Mouse (Mus musculus) T-helper 2 cell (primary cell): Measurements from ENCODE around the gene Cdc42se2.

Source experiments
- in situ Hi-C: fragments of 300-600 bp; cut with MboI, MseI; formaldehyde crosslinking; loops from one replicate; pipeline ENCODE4 v1.15.1; 2025; ENCODE audit warnings: high pct_unique_total_duplicates

The Cdc42se2 gene

DNA sequence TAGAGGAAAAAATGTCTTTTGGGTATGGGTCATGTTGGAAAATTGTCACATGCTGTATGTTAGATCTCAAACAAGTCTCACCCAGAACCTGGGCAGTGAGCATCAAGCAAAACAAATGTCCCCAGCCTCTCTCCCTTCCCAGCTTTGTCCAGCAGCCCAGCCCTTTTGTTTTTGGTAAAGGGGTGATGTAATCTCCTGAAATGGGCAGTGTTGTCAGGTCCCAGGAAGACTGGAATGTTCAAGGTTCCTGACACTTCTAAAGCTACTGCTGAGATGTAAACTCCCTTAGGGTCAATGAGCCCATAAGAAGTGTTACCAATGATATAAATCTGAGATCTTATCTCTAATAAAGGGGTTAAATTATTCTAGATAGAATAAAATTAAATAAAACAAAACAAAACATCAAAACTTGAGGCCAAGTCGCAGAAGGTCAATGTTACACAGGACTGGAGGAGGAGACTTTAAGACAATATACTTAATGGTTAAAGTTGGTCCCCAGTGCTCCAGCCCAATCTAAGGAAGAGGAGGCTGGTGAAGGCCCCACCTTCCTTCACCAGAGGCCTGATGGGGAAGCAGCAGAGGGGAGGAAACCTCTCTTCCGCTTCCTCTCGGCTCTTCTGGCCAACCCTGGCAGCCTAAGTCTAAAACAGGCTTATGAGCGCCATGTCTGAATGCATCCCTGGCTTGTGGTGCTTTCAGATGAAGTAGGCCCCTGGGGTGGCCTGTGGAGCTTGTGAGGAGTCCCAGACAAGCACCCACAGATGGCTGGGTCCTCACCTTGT is 76.8 kb downstream of the Cdc42se2 start:
- in situ Hi-C loops: no loop called here

DNA sequence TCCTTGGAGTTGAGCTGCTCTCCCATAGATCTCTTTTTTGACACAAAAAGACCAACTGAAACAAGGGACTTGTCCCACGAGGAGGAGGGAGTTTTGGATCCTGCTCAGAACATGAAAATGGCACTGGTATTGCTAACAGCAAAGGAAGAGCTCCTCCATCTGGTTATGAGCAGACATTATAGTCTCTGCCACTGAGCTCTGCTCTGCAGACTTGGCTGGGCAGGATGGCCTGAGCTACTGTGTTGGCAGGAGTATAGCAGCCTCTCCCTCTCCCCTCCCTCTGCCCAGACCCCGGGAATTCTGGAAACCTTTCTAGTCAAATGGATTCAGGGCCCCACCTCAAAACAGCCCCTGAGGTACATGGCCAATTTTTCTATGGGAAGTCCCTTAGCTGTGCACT is 77.8 kb downstream of the Cdc42se2 start:
- in situ Hi-C loops: loop anchor here (5.0 kb wide), 1 partner anchor 153 kb away; the partner anchor contains the start of gene Lyrm7

DNA sequence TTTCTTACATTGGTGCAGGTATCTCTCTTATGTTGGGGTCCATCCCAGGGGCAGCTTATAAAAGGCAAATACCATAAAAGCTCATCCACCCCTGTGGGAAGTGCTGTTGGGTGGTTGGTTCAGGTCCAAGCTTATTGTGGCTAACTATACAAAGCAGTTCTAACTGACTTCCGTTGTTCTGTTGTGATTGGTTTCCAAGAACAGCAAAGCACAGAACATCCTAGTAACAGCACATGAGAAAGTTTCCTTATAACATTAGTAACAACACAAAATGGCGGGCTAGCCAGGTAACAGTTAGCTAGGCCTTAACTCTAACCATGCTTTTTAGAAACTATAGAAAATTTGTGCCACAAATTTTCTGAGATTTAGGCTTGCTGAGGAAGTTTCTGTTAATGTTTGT is 79.3 kb downstream of the Cdc42se2 start:
- in situ Hi-C loops: loop anchor here (5.0 kb wide), 1 partner anchor 154 kb away; the partner anchor contains the start of gene Lyrm7

DNA sequence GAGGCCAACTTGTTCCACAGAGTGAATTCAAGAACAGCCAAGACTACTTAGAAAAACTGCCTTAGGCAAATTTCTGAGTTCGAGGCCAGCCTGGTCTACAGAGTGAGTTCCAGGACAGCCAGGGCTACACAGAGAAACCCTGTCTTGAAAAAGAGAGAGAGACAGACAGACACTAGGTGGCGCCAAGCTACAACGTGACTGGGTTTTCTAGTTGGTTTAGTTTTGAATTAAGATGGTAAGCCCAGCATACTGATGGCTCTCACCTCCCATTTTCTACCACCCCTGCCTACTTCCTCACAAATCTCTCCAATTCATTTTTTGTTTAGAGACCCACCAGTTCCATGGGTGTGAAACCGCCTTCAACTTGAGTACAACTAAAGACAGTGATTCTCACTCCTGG is 84.2 kb downstream of the Cdc42se2 start:
- in situ Hi-C loops: no loop called here

DNA sequence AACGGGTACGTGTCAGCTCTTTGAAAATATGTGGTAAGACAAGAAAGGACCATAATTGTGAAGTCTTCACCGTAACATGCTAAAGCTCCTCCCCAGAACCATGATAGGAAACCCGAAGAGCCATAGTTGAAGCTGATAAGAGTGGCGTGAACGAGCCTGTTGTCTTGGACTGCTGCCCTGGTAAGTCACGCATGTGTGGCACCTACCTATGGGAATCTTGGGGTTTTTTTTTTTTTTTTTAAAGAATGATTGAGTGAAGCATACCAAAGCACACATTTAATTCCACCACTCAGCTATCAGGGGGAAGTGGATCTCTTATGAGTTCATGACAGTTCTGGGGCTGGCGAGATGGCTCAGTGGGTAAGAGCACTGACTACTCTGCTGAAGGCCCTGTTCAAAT is 85.6 kb downstream of the Cdc42se2 start:
- in situ Hi-C loops: no loop called here

DNA sequence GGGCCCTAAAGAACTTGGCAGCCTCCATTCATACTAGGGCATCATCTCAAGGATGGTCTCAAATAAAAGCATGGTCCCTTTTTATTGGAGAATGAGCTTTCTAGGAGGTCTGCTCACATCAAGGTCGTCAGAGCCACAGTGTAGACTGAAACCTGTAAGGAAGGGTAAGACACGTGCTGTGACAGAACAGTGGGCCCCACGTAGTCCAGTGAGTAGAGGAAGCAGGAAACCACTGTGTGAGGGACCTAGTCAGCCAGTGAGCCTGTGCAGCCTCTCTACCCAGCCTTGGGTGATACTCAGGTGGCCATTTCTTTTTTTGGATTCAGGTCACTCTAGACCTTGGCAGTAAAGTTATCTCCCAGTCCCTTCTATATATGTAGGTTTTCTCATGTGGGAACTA is 87.5 kb downstream of the Cdc42se2 start:
- in situ Hi-C loops: no loop called here

DNA sequence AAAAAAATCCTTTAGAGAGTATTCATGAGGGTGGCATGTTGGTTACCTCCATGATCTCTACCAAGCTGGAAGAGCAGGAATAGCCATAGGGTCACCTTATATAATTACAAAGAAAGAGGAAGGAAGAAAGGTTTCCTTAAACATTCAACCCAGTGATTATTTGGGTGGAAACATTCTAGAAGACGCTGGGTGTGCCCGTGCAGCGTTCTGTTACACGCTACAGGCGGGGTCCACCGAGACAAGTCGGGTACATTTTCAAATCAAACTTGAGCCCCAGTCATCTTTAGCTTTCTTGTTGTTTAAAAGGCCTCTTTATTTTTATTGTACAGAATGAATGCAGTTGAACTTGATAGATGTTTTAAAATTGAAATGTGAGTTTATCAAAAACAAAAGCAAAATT is 88.8 kb downstream of the Cdc42se2 start:
- in situ Hi-C loops: no loop called here

DNA sequence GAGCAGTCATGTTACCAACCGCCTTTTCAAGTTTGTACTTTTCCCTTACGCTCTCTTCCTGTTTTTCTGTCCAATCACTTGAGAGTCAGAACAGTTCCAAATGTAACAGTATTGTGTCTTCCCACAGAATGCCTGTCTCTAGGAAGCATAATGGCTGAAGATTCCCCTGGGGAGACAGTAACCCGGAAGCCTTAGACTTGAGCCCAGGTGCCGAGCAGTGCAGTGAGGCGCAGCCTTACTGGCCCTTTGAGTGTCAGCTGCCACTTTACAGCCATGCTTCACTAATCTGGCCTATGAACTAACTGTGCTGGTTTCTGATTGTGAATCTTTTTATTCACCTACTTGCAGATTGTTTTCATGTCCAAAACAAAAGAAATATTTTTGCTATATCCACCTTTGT is 89.9 kb downstream of the Cdc42se2 start:
- in situ Hi-C loops: no loop called here

DNA sequence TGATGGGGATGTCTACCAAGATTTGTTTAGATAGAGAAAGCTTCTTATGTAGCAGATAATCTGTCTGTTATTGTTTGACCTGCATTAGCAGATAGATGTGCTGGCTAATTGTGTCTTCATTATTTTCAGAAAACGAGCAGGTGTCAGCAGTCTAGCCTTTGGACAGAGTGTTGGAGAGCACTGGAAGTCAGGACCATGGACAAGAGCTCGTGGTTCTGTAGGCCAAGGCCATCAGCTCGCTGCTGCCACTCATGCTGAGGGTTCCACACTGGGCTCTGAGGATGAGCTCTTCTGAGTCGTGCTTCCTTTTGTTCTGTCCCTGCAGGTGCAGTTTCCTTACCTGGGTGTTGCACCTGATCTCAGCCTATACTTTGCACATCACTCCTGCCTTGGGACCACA is 91.5 kb downstream of the Cdc42se2 start:
- in situ Hi-C loops: no loop called here

DNA sequence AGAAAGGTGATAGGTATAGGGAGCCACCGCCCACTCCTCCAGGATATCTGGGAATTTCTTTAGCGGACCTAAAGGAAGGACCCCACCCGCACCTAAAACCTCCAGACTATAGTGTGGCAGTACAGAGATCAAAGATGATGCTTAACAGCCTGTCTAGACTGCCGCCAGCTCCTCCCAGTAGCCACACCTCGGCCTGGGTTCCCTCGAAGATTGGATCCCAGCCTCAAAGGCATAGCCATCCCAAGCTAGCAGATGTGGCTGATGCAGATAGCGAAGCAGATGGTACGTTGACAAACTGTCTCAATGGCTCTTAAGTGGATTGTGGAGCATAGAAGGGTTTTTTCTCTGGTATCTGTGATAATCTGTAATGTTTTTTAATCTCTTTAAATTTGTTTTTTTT is 93.2 kb downstream of the Cdc42se2 start:
- in situ Hi-C loops: no loop called here

DNA sequence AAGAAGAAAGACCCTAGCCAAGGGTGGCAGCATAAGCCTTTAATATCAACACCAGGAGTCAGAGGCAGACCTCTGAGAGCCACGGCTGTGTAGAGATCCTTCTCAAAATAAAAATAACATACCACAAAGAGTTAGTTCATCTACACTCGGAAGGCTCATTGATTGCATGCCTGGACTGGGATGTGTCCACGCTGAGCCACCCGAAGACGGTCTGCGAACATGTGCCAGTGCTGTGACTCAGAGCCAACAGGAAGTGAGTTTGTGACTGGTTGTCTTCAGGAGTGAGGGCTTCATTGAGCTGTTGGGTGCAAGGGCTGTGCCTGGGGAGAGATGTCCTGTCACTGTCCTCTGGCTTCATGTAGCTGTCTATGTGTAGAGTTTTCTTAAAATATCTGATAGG is 93.8 kb downstream of the Cdc42se2 start:
- in situ Hi-C loops: no loop called here

DNA sequence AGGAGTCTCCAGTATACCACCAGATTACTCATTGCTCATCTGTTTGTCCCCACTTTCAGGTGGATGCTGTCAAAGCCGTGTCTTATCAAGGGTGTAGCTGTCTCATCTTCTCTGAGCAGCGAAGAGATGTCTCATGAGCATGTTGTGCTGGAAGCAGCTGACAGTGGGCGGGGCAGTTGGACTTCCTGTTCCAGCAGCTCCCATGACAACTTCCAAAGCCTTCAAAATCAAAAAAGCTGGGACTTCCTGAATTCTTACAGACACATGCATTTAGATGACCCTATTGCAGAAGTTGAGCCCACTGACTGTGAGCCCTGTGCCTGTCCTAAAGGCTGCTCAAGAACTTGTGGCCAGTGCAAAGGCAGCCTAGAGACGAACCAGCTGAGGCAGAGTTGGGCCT is 96.3 kb downstream of the Cdc42se2 start:
- in situ Hi-C loops: no loop called here

DNA sequence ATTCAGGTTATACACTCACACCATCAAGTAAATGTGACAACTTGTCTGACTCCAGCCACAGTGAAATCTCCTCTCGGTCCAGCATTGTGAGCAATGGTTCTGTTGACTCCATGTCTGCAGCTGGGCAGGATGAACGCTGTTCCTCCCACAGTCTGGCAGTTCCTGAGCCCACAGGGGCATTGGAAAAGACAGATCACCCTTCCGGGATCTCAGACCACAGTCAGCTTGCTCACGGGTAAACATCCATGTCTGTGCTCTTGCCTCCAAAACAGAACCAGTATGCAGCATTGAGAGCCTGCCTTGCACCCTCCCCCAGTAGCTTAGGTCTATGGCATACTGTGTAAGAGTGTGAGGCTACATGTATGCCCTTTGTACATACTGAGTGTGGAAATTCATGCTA is 97.3 kb downstream of the Cdc42se2 start:
- in situ Hi-C loops: no loop called here

DNA sequence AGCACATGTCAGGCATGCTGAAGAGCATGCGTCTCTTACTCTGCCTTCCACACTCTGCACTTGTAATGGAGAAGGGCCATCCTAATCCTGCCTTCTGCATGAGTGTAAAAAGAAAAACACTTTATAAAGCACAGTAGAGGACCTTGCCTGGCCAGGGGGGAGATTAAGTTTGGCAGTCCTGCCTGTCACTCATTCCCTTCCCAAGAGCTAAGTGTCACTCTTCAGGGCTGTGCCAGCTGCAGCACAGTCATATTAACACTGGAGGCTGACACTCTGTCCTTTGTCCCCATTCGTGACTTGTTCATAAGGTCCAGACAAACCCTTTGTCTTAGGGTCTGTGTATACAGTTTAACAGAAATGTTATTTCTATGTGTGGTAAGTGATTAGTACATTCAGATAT is 102.6 kb downstream of the Cdc42se2 start:
- in situ Hi-C loops: no loop called here

DNA sequence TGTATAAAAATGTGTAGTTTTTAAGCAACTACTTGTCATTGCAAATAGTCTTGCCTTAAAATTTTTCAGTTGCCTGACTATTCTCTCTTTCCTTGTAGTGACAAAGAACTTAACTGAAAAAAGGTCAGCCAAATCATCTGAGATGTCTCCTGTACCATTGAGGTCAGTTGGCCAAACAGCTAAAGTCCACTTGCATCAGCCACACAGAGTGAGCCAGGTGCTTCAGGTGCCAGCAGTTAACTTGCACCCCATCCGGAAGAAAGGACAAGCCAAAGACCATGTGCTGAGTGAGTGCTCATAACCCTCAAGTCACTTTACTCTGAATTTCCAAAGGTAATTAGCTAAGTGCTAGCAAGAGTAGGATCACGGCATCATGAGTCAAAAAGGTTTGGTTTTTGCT is 108.3 kb downstream of the Cdc42se2 start:
- in situ Hi-C loops: loop anchor here (5.0 kb wide), 1 partner anchor 77 kb away; no protein-coding TSS in a partner anchor

DNA sequence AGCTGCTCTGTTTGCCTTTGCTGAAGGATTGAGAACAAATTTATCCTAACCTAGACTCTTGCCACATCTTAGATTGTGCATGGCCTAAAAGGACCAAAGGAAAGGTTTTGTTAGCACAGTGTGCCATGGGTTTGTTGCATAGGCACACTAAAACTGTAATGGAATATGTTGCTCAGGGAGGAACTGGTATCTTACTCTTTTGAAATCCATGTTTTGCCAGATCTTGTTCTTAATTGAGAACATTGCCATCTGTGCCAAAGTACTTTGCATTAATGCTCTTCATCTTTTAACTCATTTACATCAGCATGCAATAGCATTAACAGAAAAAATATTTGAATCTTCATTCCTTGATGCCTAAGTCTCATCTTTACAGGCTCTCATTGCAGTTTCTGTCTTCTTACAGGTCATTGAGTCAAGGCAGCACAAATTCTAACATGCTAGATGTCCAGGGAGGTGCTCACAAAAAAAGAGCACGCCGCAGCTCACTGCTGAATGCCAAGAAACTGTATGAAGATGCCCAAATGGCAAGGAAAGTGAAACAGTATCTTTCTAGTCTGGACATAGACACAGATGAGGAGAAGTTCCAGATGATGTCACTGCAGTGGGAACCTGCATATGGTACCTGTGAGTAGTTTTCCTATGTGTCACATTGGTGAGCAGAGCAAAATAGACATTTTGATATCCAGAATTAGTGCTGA is 111.5 kb downstream of the Cdc42se2 start:
- in situ Hi-C loops: loop anchor here (5.0 kb wide), 1 partner anchor 74 kb away; no protein-coding TSS in a partner anchor

DNA sequence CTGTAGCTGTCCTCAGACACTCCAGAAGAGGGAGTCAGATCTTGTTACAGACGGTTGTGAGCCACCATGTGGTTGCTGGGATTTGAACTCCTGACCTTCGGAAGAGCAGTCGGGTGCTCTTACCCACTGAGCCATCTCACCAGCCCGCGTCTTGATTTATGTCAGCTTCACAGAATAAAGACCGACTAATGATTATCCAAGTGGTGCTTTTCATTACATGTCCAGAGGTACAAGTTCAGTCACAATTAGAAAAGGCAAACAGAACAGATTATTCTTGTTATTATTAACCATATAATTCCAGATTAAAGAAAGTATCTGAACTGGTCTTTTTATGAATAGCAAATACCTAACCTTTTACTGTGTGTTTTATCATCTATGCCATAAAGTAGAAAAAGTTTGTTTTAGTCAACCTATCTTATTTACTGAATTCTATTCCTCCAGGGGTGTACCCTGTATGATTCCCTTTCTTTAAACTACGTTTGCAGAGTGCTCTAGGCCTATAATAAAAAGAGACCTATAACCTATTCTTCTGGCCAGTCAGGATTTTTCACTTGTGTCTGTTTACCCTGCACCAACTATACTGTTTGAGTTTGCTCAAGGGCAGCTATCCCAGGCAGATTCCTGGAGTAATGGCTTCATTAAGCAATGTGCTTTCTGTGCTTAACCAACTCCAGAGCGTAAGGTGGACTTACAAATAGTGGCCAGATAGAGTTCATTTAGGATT is 113.7 kb downstream of the Cdc42se2 start:
- in situ Hi-C loops: no loop called here
